Mouse (Mus musculus) embryonic facial prominence, embryonic 14.5 days (tissue): ENCODE data around the gene Miga2. TPM values are rescaled to one million over a fixed set of nuclear protein-coding genes. Genes with fewer than 3 reads are reported as not detected.

Experiments used
- microRNA-seq: library from miRNA; unstranded; fragments of <30 nt; microRNA quantifications from one replicate; pipeline ENCODE4, GENCODE M21; 2016; ENCODE audit warnings: borderline number of aligned reads
- polyA plus RNA-seq: library from polyadenylated mRNA; unstranded; fragments of >200 nt; fragmentation: Nextera tagmentation; extraction: Ambion mirVana; gene quantifications from 2 replicates; pipeline ENCODE4 v1.2.1, GENCODE M21; 2014

Miga2 gene
- polyA plus RNA-seq, 1 experiment from 2014 or later, result 17.6 TPM

Small RNA genes lying within 50 kb of the gene (microRNA-seq; reads per million reads assigned to microRNA genes)
- gene Gm47292, result not detected

Other genes with a start within 250 kb of the Miga2 start
- gene Zer1, start 239.6 kb upstream of the Miga2 start, polyA plus RNA-seq, result 7.9 and 8.3 TPM in 2 replicates
- gene Tbc1d13, start 230.5 kb upstream of the Miga2 start, polyA plus RNA-seq, result 10.5 TPM in 2 replicates
- 21.9 and 26.5 TPM in 2 replicates for gene Endog, start 192.7 kb upstream of the Miga2 start, polyA plus RNA-seq
- gene Spout1, start 185.8 kb upstream of the Miga2 start, polyA plus RNA-seq, result 63.8 and 67.8 TPM in 2 replicates
- 8.1 and 8.2 TPM in 2 replicates for gene Kyat1, start 158.4 kb upstream of the Miga2 start, polyA plus RNA-seq
- gene Lrrc8a, start 126.5 kb upstream of the Miga2 start, polyA plus RNA-seq, result 39.2 and 41.3 TPM in 2 replicates
- 0.06 TPM in 1 of 2 replicates, not detected in the other for gene Gm28035, start 123.7 kb upstream of the Miga2 start, polyA plus RNA-seq
- gene Phyhd1, start 98.0 kb upstream of the Miga2 start, polyA plus RNA-seq, result 5.4 and 5.7 TPM in 2 replicates
- gene Gm28038, start 83.2 kb upstream of the Miga2 start, polyA plus RNA-seq, result not detected in 2 replicates
- 30.2 and 30.8 TPM in 2 replicates for gene Dolk, start 77.9 kb upstream of the Miga2 start, polyA plus RNA-seq
- gene Nup188, start 77.8 kb upstream of the Miga2 start, polyA plus RNA-seq, result 35.4 and 39.4 TPM in 2 replicates
- gene Sh3glb2, start 4.9 kb upstream of the Miga2 start, polyA plus RNA-seq, result 79.3 and 83.1 TPM in 2 replicates
- gene Dolpp1, start 28.0 kb downstream of the Miga2 start, polyA plus RNA-seq, result 28.5 and 29.0 TPM in 2 replicates
- gene Crat, start 51.6 kb downstream of the Miga2 start, polyA plus RNA-seq, result 43.5 and 46.9 TPM in 2 replicates
- gene Ptpa, start 51.8 kb downstream of the Miga2 start, polyA plus RNA-seq, result 70.2 and 77.1 TPM in 2 replicates
- 3.4 TPM in 2 replicates for gene Ier5l, start 110.0 kb downstream of the Miga2 start, polyA plus RNA-seq
- gene Cstad, start 230.8 kb downstream of the Miga2 start, polyA plus RNA-seq, result 0.96 and 1.7 TPM in 2 replicates